Mouse (Mus musculus): ENCODE results near the gene Gm45062.

DNA sequence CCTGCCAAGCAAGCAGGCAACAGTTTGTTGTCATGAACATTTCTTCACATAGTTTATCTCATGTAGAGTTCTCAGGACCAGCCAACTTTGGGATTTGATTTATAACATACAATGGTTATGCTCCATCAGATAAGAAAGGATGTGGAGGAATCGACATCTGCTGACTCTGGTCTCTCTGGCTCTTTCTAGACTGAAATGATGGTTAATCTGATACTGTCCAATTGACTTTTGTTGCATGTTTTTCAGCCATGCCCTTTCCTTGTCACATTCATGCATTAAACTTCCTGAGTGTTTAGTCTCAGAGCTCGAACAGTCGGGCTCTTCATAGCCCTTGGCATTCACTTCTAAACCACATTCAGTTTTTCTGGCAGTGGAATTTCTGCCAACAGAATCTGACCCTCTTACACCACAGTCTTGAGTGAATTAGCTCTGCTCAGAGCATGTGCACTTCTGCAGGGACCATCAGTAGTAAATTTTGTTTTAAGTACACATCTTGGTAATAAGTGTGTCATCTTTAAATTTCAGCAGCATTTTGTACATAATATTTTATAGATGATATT lies 26.2 kb downstream of the Gm45062 start:
- no peak for TF ChIP-seq CTCF (IDR thresholded peaks at IDR 0.05; ENCODE audit: extremely low read depth, insufficient read length, insufficient replicate concordance, low read depth, low read length)
- TF ChIP-seq POLR2A (IDR thresholded peaks at IDR 0.05; ENCODE audit: low read depth, low read length) = no peak
